Mouse (Mus musculus) liver, adult 2 months (tissue): ENCODE results near the gene Lamp2.

Source experiments
- CTCF ChIP-seq: fragments of 200-500 bp; IDR thresholded peaks from 2 replicates; pipeline ENCODE4 v1.5.1; 2011; ENCODE audit warnings: low read depth, low read length, control low read depth
- POLR2A ChIP-seq: fragments of 200-500 bp; IDR thresholded peaks from 2 replicates; pipeline ENCODE4 v1.6.1; 2011; ENCODE audit warnings: low read length, control low read depth; ENCODE audit not compliant: insufficient read depth; ENCODE audit errors: extremely low read depth

DNA sequence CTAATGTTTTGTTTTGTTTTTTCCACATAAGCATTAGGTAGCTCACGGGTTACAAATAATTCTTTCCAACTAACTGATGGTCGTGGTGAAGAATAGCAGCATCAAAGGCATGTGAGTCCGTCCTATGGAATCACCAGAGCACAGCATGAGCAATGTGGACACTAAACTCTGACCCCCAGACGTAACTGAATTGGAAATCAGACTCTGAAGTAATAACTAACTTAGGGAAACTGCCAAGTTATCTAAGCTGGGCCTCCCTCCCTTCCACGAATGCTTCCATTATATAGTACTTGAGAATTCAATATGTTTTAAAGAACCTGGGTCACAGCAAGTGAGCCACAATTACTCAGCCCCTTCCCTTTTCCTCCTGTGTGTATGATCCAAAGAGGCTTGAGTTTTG lies 53.3 kb downstream of the Lamp2 start:
- no peak for TF ChIP-seq CTCF
- no peak for TF ChIP-seq POLR2A
